Mouse (Mus musculus) hindbrain, embryonic 13.5 days (tissue): ENCODE results near the gene Poln. TPM values are rescaled to one million over a fixed set of nuclear protein-coding genes. Genes with fewer than 3 reads are reported as not detected.

Experiments
- ATAC-seq: fragments of 200-750 bp; cut with Nextera tagmentation; 2 replicates; pipeline ENCODE4 v1.8.0; 2017; ENCODE audit warnings: moderate TSS enrichment; ENCODE audit not compliant: low FRiP score
- H3K27ac ChIP-seq: fragments of 300-500 bp; sonication (generic); 2 replicates; pipeline ENCODE4 v1.5.1; 2015; ENCODE audit warnings: inconsistent platforms, mild to moderate bottlenecking, moderate library complexity
- H3K27me3 ChIP-seq: fragments of 300-500 bp; sonication (generic); 2 replicates; pipeline ENCODE4 v1.6.1; 2015; ENCODE audit warnings: mild to moderate bottlenecking, inconsistent platforms
- H3K36me3 ChIP-seq: fragments of 300-500 bp; sonication (generic); 2 replicates; pipeline ENCODE4 v1.6.1; 2015; ENCODE audit warnings: mild to moderate bottlenecking, inconsistent platforms
- H3K4me1 ChIP-seq: fragments of 300-500 bp; sonication (generic); replicated peaks from 2 replicates; pipeline ENCODE4 v1.6.1; 2015; ENCODE audit warnings: inconsistent platforms
- H3K4me2 ChIP-seq: fragments of 300-500 bp; sonication (generic); 2 replicates; pipeline ENCODE4 v1.6.1; 2015; ENCODE audit warnings: inconsistent platforms, mild to moderate bottlenecking, moderate library complexity
- H3K4me3 ChIP-seq: fragments of 300-500 bp; sonication (generic); 2 replicates; pipeline ENCODE4 v1.5.1; 2015; ENCODE audit warnings: mild to moderate bottlenecking, inconsistent platforms
- H3K9ac ChIP-seq: fragments of 300-500 bp; sonication (generic); 2 replicates; pipeline ENCODE4 v1.6.1; 2015; ENCODE audit warnings: mild to moderate bottlenecking, inconsistent platforms
- H3K9me3 ChIP-seq: fragments of 300-500 bp; sonication (generic); 2 replicates; pipeline ENCODE4 v1.6.1; 2016; ENCODE audit warnings: inconsistent platforms
- WGBS: fragments of 180-500 bp; shearing (Covaris S2); methylation state at CpG from one replicate; pipeline ENCODE4 v1.1.7; 2015; 5-methylcytosine and 5-hydroxymethylcytosine counted together
- polyA plus RNA-seq: library from polyadenylated mRNA; unstranded; fragments of >200 nt; fragmentation: Nextera tagmentation; extraction: Ambion mirVana; gene quantifications from 2 replicates; pipeline ENCODE4 v1.2.1, GENCODE M21; 2015

Gene Poln
- polyA plus RNA-seq, 1 experiment from 2014 or later: 0.14 TPM

- no peaks in the 10 kb centered on the region for H3K27me3 ChIP-seq
- no peak for ATAC-seq
- peaks cover 13% of the 10 kb centered on the region for H3K36me3 ChIP-seq
- H3K4me1 ChIP-seq: peaks cover 15% of the 10 kb centered on the region
- no peaks in the 10 kb centered on the region for H3K9me3 ChIP-seq
- H3K4me2 ChIP-seq: no peak overlapping the region; the same call in 1 of the 2 replicates
- no peak overlapping the region for H3K9ac ChIP-seq
- 82% methylated on average over 4 of the region's 4 CpGs for WGBS
- no peak overlapping the region for H3K4me3 ChIP-seq
- no peak overlapping the region for H3K27ac ChIP-seq
These were observed 1.4 kb downstream of the Poln start for GRCm38 (mm10) chr5:34167857-34168256.

GRCm38 (mm10) chr5:34165793-34166192 lies 3.5 kb downstream of the Poln start:
- Histone ChIP-seq H3K27me3 (no peaks in the 10 kb centered on the region), H3K27ac (no peak overlapping the region), H3K4me3 (no peak overlapping the region), H3K4me1 (peaks cover 15% of the 10 kb centered on the region), H3K9ac (no peak overlapping the region), H3K36me3 (peaks cover 3% of the 10 kb centered on the region; the same call in 1 of the 2 replicates), H3K4me2 (no peak overlapping the region), H3K9me3 (no peaks in the 10 kb centered on the region)
- WGBS: 91% methylated on average over 4 of the region's 4 CpGs
- no peak for ATAC-seq

GRCm38 (mm10) chr5:34148476-34148875 lies 20.8 kb downstream of the Poln start:
- no peaks in the 10 kb centered on the region for H3K27me3 ChIP-seq
- no peak overlapping the region for H3K4me2 ChIP-seq
- no peak overlapping the region for H3K27ac ChIP-seq
- no peaks in the 10 kb centered on the region for H3K9me3 ChIP-seq
- no peaks in the 10 kb centered on the region for H3K4me1 ChIP-seq
- H3K36me3 ChIP-seq: peaks cover 6% of the 10 kb centered on the region; the same call in 1 of the 2 replicates
- H3K4me3 ChIP-seq: no peak overlapping the region
- H3K9ac ChIP-seq: no peak overlapping the region
- ATAC-seq: no peak

DNA sequence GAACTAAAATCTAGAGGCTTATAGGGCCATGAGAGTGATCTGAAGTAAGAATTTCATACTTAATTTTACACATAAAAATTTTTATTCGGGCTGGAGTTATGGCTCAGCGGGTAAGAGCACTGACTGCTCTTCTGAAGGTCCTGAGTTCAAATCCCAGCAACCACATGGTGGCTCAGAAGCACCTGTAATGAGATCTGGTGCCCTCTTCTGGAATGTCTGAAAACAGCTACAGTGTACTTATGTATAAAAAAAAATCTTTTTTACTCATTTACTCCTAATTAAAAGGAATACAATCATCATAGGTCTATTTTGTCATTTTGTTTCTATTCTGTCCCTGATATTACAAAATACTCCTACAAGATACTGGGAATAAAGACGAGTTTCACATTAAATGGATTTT lies 21.7 kb downstream of the Poln start:
- WGBS: 89% methylated on average over 3 of the region's 3 CpGs
- Histone ChIP-seq H3K27me3 (no peaks in the 10 kb centered on the region), H3K27ac (no peak overlapping the region), H3K4me2 (no peak overlapping the region), H3K9ac (no peak overlapping the region), H3K4me3 (no peak overlapping the region), H3K36me3 (peaks cover 3% of the 10 kb centered on the region; the same call in 1 of the 2 replicates), H3K9me3 (no peaks in the 10 kb centered on the region), H3K4me1 (no peaks in the 10 kb centered on the region)
- no peak for ATAC-seq

GRCm38 (mm10) chr5:34139751-34140150 lies 29.5 kb downstream of the Poln start:
- Histone ChIP-seq H3K4me3 (no peak overlapping the region), H3K27ac (no peak overlapping the region), H3K9me3 (no peaks in the 10 kb centered on the region), H3K27me3 (no peaks in the 10 kb centered on the region), H3K4me2 (no peak overlapping the region), H3K4me1 (no peaks in the 10 kb centered on the region), H3K9ac (no peak overlapping the region), H3K36me3 (no peaks in the 10 kb centered on the region)
- 6% methylated on average over 1 of the region's 1 CpGs for WGBS
- no peak for ATAC-seq

- Histone ChIP-seq H3K9me3 (no peaks in the 10 kb centered on the region), H3K27me3 (no peaks in the 10 kb centered on the region), H3K4me2 (no peak overlapping the region), H3K4me1 (no peaks in the 10 kb centered on the region), H3K36me3 (no peaks in the 10 kb centered on the region), H3K27ac (no peak overlapping the region), H3K4me3 (no peak overlapping the region), H3K9ac (no peak overlapping the region)
- ATAC-seq: no peak
- 78% methylated on average over 2 of the region's 2 CpGs for WGBS
These were observed 36.5 kb downstream of the Poln start for GRCm38 (mm10) chr5:34132731-34133130.

- H3K27ac ChIP-seq: no peak overlapping the region
- H3K4me2 ChIP-seq: no peak overlapping the region
- H3K4me3 ChIP-seq: no peak overlapping the region
- H3K27me3 ChIP-seq: no peaks in the 10 kb centered on the region
- no peaks in the 10 kb centered on the region for H3K9me3 ChIP-seq
- no peaks in the 10 kb centered on the region for H3K36me3 ChIP-seq
- WGBS: 47% methylated on average over 1 of the region's 1 CpGs
- ATAC-seq: no peak
- no peak overlapping the region for H3K9ac ChIP-seq
- H3K4me1 ChIP-seq: no peaks in the 10 kb centered on the region
These were observed 45.1 kb downstream of the Poln start for GRCm38 (mm10) chr5:34124131-34124530.

DNA sequence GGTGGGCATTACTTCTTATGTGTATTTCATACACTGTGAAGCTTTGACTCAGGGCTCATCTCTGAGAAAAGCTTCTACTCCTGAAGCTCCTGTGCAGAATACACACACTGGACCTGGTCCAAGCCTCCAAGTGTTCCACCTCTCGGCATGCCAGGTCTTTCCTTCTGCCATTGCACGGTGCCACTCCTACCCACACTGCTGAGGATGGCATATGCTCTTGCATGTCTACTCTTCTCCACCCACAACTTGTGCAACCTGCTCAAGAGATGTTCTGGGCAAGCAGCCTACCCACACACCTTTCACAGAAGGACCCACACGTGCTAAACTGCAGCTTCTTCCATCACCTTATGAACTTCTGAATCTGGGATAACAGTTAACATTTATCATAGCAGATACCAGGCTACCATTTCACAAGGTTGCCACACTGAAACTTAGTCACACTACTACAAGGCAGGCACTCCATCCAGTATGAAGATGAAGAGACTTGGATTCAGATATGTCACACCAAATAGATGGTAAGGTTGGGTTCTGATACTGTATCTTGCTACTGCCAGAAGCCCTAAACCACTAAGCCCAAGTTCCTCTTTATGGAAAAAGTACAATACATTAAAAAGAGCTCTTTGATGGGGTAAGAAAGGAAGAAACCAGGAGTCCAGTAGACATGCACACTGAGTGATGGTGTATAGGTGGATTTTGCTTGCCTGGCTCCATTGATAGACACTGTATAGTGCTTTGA lies 50.0 kb downstream of the Poln start:
- Histone ChIP-seq H3K4me2 (no peak overlapping the region), H3K27me3 (no peaks in the 10 kb centered on the region), H3K36me3 (no peaks in the 10 kb centered on the region), H3K4me3 (no peak overlapping the region), H3K4me1 (no peaks in the 10 kb centered on the region), H3K27ac (no peak overlapping the region), H3K9ac (no peak overlapping the region), H3K9me3 (no peaks in the 10 kb centered on the region)
- 84% methylated on average over 3 of the region's 3 CpGs for WGBS
- ATAC-seq: no peak

DNA sequence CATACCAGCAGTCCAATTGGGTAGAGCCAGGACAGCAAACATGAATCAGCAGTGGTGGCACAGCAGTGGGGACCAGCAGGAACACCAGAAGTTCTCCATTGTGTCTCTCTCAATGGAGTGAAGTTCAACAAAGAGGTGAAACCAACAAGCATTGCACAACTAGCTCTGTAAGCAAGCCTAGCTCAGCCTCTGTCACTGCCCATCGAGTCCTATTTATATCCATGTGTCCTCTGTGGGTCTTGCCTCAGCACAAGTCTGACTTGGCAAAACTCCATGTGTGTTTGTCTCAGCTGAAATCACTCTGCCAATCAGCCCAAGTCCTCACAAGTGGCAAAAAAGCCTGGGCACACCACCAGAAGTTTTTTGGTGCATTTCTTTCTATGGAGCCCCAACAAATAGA lies 63.6 kb downstream of the Poln start:
- Histone ChIP-seq H3K4me2 (no peak overlapping the region), H3K36me3 (no peaks in the 10 kb centered on the region), H3K27ac (no peak overlapping the region), H3K4me3 (no peak overlapping the region), H3K9me3 (no peaks in the 10 kb centered on the region), H3K9ac (no peak overlapping the region), H3K4me1 (no peaks in the 10 kb centered on the region), H3K27me3 (no peaks in the 10 kb centered on the region)
- no peak for ATAC-seq
- WGBS: 70% methylated on average over 1 of the region's 1 CpGs

- H3K4me1 ChIP-seq: no peaks in the 10 kb centered on the region
- no peaks in the 10 kb centered on the region for H3K9me3 ChIP-seq
- H3K36me3 ChIP-seq: no peaks in the 10 kb centered on the region
- no peaks in the 10 kb centered on the region for H3K27me3 ChIP-seq
- ATAC-seq: no peak
- no peak overlapping the region for H3K27ac ChIP-seq
- no peak overlapping the region for H3K4me2 ChIP-seq
- WGBS: 23% methylated on average over 1 of the region's 1 CpGs
- no peak overlapping the region for H3K4me3 ChIP-seq
- no peak overlapping the region for H3K9ac ChIP-seq
These were observed 71.9 kb downstream of the Poln start for GRCm38 (mm10) chr5:34097333-34097732.

DNA sequence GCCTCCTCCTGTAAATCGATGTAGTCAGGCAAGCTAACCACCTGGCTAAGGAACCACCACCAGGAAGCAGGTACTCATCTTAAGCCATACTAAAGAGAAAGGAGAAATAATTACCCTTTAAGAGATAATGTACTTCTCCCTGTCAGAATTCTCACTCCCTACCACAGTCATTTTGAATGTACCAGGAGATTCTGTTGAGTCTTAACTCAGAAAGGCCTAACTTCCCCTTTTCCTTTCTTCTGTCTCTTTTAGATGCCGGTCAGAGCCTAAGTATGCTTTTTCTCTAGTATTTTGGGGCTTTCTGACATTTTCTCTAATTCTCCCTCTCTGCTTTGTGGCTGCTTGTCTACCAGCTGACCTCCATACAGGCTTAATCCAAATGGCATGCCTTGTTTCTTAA lies 76.2 kb downstream of the Poln start:
- 82% methylated on average over 2 of the region's 2 CpGs for WGBS
- Histone ChIP-seq H3K9me3 (no peaks in the 10 kb centered on the region), H3K27me3 (no peaks in the 10 kb centered on the region), H3K4me1 (no peaks in the 10 kb centered on the region), H3K9ac (no peak overlapping the region), H3K4me2 (no peak overlapping the region), H3K27ac (no peak overlapping the region), H3K36me3 (no peaks in the 10 kb centered on the region), H3K4me3 (no peak overlapping the region)
- no peak for ATAC-seq

GRCm38 (mm10) chr5:34032520-34032919 lies 136.7 kb downstream of the Poln start:
- 53% methylated on average over 3 of the region's 3 CpGs for WGBS

DNA sequence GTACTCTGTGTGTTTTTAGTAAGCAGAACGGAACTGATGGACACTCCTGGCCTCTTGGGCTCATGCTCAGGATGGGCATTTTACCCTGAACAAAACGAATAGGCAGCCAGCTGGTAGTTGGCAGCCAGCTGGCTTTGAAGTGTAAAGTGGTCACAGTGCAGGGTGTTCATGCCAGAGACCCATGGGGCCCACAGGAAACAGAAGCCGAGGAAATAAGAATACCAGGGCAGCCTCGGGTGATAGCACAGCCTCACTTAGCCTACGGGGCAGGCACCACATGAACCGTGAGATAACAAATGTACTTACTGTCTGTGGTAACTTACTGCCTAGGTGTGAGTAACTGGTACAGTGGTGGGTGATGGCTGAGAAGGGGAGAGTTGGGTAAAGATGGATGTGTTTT lies 138.2 kb downstream of the Poln start:
- Histone ChIP-seq H3K4me1 (0 out of 2 replicates have a peak, but pooled peaks cover 7% of the 10 kb centered on the region), H3K4me3 (no peak overlapping the region), H3K27me3 (no peaks in the 10 kb centered on the region), H3K27ac (no peak overlapping the region), H3K4me2 (no peak overlapping the region), H3K9me3 (no peaks in the 10 kb centered on the region), H3K9ac (no peak overlapping the region), H3K36me3 (no peaks in the 10 kb centered on the region)
- 73% methylated on average over 6 of the region's 6 CpGs for WGBS
- no peak for ATAC-seq

More at GRCm38 (mm10) chr5:34032520-34032919, 136.7 kb downstream of the Poln start:
- 0 out of 2 replicates have a peak, but pooled peaks cover 7% of the 10 kb centered on the region for H3K4me1 ChIP-seq
- no peak overlapping the region for H3K4me2 ChIP-seq
- no peaks in the 10 kb centered on the region for H3K36me3 ChIP-seq
- no peak for ATAC-seq
- no peaks in the 10 kb centered on the region for H3K27me3 ChIP-seq
- no peak overlapping the region for H3K9ac ChIP-seq
- no peaks in the 10 kb centered on the region for H3K9me3 ChIP-seq
- H3K4me3 ChIP-seq: no peak overlapping the region
- no peak overlapping the region for H3K27ac ChIP-seq
